Mouse (Mus musculus) MEL-GATA-1-ER (cell line): ENCODE measurements around the gene Grid2.

Source experiments
- DNase-seq: peaks from one replicate; pipeline ENCODE4 v3.0.0-alpha.2; 2012; ENCODE audit warnings: low read depth; ENCODE audit errors: extremely low read depth

Grid2 gene

GRCm38 (mm10) chr6:64063858-64064257 lies 808.2 kb downstream of the Grid2 start:
- DNase-seq = no peak

GRCm38 (mm10) chr6:64064704-64065103 lies 809.0 kb downstream of the Grid2 start:
- DNase-seq = no peak

- DNase-seq = no peak
Observed at GRCm38 (mm10) chr6:64073406-64073805, 817.7 kb downstream of the Grid2 start.

DNA sequence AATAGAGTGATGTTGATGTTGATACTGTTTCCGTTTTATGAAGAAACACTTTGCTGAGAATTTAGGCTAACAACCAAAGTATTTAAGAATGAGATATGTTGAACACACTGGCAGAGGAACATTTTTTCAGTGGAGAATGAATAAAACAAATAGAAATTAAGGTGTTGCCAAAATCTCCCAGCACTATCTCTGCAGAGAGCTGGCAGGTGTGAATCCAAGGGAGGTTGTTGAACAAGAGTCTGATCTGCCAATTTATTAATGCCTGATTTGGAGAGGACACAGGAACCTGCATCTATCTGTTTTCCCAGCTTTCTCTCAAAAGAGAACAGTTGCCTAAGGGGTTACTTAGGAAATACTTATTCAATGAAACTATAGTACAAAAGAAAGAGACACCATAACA lies 822.2 kb downstream of the Grid2 start:
- no peak for DNase-seq

DNA sequence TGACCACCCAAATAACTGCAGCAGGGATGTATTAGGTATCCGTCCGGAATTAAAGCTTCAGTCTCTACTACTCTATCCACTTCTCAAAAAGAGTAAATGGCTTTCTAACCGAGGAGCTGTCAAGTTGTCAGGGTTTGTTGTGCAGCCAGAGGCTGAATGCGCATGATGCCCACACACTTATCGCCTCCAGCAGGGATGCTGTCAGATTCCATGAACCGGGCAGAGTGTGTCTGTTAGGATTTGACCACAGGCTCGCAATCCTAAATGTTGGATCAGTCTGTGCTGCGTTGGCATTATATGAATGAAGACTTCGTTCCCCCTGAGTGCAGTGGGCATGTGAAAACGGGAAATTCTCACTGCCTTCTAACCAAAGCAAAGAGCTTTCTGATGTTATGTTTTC lies 843.0 kb downstream of the Grid2 start:
- no peak for DNase-seq

- no peak for DNase-seq
Observed at GRCm38 (mm10) chr6:64114594-64114993, 858.9 kb downstream of the Grid2 start.

- DNase-seq = no peak
Observed at GRCm38 (mm10) chr6:64136275-64136674, 880.6 kb downstream of the Grid2 start.

GRCm38 (mm10) chr6:64148613-64149012 lies 892.9 kb downstream of the Grid2 start:
- no peak for DNase-seq

DNA sequence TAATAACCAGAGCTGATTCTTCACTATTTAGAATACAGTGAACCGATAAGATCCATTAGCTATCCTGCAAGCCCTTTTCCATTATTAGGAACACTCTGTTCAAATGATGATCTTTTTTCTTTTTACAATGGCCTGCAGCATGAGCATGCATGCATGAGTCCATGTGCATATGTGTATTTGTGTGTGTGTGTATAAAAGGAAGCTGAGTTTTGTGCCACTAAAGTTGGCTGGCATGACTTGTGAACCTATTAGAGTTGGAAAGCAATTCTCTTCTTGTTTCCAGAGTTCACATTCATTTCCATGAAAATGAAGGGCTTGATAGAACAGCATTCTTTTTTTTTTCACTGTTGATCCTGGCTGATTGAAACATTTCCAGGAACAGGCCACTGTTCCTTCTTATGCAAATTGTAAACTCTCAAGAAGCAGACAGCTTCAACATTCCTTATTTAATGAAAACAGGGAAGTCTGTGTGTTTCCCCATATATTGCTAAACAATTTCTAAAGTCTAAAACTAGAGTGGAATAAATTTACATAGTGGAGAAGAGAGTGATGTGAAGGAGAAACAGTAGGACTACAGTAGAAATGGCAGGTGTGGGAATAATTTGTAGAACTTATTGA lies 919.4 kb downstream of the Grid2 start:
- no peak for DNase-seq

- DNase-seq = no peak
Observed at GRCm38 (mm10) chr6:64193646-64194045, 938.0 kb downstream of the Grid2 start.

GRCm38 (mm10) chr6:64202396-64203122 lies 946.9 kb downstream of the Grid2 start:
- no peak for DNase-seq

DNA sequence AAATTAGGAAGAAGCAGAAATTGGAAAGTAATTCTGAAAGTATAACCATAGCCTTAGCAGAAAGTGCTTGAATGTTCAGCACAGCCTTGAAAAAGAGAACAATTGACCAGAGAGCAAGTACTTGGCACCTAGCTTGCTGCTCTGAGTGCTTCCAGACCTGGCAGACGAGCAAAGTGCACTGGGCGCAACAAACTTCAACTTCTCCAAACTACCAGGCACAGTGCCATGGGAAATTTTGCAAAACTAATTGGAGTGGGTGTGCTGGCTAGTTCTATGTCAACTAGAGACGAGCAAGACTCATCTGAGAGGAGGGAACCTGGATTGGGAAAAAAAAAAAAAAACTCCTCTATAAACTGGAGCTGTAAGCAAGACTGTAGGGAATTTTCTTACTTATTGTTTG lies 980.7 kb downstream of the Grid2 start:
- no peak for DNase-seq

GRCm38 (mm10) chr6:64240526-64240925 lies 984.9 kb downstream of the Grid2 start:
- no peak for DNase-seq

GRCm38 (mm10) chr6:64245951-64246350 lies 990.3 kb downstream of the Grid2 start:
- DNase-seq = no peak

DNA sequence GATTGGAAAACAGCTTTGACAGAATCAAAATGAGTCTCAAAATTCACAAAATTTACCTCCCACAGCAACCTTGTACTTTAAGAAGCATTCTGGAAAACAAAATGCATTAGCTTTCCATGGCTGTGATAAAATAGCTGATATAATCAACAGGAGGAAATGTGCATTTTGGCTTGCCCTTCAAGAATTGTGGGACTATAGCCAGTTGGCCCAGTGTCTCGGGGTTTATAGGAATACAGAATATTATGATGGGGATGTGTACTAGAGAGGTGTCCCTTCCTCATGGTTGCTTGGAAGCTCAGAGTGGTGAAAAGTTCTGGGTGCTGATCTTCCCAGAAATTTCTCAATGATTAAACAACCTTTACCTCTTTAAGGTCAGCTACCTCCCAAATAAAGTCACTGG lies 995.4 kb downstream of the Grid2 start:
- DNase-seq = no peak

DNA sequence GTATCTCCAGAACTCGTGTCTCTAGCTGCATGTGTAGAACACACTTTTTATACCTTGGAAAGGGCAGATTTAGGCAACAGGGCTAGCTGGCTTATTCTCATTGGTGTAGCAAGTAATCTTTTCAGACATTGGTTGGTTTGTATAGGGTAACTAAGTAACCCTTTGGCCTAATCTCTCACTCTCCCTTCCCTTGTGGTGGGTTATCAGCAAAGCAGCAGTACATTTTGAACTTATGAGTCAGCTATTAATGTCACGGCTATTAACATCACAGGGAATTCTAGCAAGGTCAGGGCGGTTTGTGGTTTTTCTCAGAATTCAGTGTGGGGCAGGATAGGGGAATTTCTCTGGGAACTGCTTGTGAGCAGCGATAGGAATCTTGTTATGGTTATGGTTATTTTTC lies 1007.8 kb downstream of the Grid2 start:
- no peak for DNase-seq

DNA sequence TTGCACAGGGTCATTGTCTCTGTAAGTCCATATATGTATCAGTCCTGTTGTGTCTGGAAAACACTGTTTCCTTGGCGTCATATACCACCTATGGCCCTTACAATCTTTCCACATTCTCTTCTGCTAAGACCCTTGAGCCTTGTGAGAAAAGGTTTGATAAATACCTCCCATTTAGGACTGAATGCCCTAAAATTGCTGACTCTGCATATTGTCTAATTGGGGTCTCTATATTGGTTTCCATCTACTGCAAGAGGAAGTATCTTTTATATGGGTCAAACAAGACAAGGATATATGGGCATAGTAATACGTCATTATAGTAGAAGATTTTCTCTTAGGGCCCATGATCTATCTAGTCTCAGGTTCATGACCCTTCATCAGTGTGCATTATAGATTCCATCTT lies 1008.5 kb downstream of the Grid2 start:
- DNase-seq = no peak

- no peak for DNase-seq
Observed at GRCm38 (mm10) chr6:64274319-64275114, 1018.8 kb downstream of the Grid2 start.

- no peak for DNase-seq
Observed at GRCm38 (mm10) chr6:64279927-64280326, 1024.3 kb downstream of the Grid2 start.

DNA sequence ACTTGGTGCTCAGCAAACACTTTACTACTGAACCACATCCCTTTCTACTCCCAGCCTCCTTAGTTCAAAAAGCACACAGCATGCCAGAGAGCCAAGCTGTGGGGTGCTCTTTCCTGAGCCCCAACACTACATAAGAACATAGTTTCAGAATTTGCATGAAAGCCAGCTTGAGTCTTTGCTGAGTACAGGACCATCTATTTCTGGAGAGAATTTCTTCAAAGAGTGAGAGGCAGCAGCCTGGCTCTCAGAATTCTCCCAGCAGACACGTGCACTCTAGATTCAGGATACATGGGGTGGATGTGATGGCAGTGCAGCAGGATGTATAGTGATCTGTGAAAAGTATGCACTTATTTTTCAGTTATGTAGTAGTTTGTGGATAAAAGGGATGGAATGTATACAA lies 1038.1 kb downstream of the Grid2 start:
- DNase-seq = no peak

GRCm38 (mm10) chr6:64297633-64298032 lies 1042.0 kb downstream of the Grid2 start:
- DNase-seq = no peak

DNA sequence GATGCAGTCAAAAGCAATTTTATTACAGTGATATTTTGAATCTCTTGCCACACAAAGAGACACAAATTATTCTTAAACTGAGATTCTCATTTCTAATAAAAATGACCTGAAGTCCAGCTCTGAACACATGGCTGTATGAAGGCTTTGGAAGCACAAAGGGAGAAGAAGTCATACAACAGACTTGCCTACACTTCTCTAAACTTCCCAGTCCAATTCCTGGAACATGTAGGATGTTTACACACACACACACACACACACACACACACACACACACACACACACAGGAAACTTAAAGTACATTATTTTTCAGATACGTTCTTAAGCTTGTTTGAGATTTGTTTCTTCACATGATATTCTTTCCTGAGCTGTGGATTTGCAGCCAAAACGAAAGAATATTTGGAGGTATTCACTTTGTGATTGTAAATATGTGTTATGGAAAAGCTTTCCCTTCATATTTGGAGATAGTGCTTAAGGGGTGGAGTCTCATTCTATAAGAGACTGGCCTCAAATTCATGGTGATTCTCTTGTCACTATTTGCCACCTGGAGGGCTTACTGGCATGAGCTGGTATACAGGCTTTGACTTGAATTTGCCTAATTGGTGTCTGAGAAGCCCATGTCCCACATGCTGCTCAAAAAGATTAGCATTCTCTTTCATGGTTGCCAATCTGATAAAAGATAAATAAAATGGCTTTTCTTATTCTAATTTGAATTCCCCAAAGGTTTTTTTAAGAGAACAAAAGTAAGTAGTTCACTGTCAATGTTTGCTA lies 1049.2 kb downstream of the Grid2 start:
- DNase-seq = no peak
